Mouse (Mus musculus) right cerebral cortex, postnatal 36 days (tissue): ENCODE results near the gene Fgfr1op.

Source experiments
- DNase-seq, 2 experiments: peaks; one replicate each; pipeline ENCODE4 v3.0.0; 2022; ENCODE audit warnings: low spot score in 2 of 2, mixed read lengths in 1 of 2

Gene Fgfr1op

DNA sequence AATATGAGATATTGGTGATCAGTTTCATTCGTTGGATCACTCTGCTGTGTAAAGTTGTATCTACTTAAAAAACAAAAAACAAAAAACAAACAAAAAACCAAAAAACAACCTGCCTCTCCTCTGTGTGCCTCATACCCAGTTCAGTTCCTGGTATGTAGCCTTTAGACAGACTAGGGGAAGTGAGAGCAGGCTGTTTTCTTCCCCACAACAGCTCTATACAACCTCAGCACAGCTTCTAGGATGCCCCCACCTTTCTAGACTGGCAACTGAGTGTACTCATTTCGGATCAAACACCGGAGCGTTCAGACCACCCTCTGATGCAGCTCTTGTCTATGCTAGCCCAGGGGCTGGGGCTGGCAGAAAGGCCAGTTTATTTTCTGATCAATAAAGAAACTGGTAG is 60.4 kb downstream of the Fgfr1op start:
- no peak for DNase-seq

DNA sequence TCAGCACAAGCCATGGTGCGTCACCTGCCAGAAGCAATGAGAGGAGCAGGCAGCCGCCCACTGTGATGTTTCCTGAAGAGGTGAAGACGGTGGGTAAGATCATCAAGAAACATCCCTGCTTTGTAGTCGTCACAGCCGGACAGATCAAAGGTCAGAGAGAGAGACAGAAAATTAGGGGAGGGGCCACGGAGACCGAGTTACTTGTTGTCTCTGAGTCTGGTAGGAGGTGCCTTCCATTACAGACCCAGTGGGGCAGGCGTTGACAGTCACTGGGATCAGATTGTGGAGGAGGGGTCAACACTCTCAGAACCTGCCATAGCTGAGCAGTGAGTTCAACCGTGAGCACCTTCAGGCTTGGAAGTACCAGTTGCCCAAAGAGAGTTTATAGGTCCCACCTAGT is 63.3 kb downstream of the Fgfr1op start:
- DNase-seq, result no peak

DNA sequence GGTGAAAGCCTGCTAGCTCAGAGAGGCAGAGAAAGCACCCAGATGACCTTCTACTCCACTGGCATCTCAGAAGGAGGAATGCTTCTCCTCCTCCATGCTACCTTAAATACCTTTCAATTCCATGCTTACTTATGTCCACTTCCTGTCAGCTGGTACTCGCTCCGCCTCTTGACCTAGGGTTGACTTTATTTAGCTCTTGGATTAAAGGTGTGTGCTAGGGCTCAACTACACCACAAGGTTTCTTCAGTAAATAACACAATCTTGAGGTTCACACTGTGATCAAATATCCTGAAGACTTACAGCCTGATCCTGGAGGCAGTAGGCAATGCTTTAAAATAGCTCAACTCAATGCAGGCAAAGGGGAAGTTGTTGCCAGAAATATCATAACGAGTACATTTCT is 64.3 kb downstream of the Fgfr1op start:
- DNase-seq, result no peak

DNA sequence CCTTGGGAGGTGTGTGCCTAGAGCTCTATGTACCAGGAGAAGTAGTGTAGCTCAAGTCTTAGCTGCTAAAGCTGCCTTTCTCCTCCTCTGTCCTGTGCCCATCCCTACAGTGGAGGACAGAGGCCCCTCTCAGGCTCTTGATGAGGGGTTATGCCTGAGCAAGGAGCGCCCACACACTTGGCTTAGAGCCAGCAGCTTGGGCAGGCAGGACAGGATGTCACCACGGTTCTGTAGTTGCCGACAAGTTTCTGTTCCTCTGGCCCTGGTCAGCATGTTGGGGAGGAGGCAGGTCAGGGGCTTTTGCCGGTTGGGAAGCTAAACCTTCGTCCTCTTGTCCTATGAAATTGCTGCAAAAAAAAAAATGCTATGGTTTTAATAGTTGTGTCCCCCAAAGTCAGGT is 66.8 kb downstream of the Fgfr1op start:
- peak; percentile 22 to 40 for DNase-seq

DNA sequence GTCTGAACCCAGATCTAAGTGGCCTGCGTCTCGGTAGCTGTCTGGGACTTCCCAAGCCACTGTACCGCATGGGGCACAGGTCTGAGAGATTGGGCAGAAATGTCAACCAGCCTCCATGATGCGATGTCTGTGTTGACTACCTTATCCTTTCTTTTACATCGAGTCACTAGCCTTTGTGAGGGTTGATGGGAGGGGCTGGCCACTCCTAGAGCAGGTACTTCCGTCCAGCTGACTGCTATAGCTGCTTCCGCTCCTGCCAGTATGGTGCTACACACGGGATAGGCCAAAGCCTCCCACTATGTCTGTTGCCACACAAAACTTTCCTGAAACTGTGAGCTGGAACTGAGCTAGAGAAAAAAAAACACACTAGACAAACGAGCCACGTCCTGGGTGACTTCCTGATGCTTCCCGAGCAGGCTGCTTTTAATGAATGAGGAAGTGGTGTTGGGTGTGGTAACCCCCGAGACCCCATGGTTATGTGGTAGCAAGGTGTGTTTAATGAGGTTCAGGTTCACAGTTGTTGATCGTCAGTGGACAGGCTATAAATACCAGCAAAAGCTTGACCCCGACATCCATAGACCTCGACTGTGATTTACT is 68.4 kb downstream of the Fgfr1op start:
- DNase-seq, result no peak

DNA sequence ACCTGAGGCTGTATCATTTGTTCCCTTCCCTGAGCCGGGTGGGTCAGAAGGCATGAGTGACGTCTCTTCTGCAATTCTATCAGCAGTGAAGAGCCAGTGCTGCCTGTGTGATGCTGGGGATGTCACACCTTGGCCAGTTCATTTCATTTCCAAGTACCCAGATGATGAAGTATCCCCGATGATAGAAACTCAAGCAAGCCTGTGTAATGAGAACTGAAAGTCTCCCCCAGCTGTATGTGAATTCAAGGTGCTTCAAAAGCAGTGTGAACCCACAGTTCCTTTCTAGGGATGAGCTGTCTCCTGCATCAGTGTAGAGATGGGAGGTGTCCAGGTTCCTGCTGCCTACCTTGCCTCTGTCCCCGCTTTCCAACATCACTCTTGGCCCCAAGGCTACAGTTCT is 69.2 kb downstream of the Fgfr1op start:
- DNase-seq, result no peak

DNA sequence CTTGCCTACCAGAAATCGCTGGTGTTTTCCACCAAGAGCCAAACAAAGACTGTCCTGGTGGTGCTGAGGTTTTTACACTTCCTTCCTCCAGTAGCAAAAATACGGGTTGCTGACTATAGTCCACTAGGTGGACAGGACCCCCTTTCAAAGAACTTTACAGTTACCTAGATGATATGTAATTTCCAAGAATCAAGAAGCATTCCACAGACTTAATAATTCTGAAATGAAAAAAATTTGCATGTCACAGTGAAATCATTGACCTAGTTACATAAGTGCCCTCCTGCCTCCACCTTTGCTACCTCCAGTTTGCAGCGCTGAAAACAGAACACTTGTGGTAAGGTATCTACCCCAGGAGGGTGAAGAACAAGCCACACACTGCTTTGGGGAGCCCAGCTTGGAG is 70.4 kb downstream of the Fgfr1op start, which contains the start of gene Ccr6:
Gene Ccr6, plus strand, starts transcription at position 301 of the 400 bp plus-strand sequence.
- no peak for DNase-seq

DNA sequence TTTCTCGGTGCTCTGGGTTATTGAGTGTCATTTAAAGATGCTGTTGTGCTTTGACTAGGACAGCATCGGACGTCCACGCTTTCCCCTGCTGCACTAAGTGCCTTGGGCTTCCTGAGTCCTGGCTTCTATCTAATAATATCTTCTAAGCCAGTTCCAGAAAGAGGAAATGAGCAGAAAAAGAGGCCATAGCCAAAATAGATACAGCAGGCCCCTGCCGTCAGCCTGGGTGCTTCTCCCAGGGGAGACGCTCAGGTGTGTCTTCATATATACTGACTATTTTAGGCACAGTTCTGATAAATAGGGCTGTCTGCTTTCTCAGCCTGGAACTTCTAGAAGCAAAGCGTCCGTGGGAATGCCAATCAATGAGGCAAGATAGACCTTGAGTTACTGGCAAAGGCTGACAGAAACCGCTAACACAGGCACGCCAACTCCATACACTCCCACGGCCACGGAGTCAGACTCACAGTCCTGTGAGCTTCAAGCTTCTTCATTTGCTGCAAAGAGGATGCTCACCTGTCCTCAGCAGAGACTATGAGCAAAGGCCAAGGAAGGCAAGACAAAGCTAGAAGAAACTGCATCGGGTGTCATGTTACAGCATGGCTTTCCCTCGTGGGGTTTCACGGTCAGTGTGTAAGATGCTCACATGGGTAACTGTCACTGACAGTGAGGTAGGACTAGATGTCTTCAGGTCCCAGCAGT is 72.9 kb downstream of the Fgfr1op start:
- no peak for DNase-seq

DNA sequence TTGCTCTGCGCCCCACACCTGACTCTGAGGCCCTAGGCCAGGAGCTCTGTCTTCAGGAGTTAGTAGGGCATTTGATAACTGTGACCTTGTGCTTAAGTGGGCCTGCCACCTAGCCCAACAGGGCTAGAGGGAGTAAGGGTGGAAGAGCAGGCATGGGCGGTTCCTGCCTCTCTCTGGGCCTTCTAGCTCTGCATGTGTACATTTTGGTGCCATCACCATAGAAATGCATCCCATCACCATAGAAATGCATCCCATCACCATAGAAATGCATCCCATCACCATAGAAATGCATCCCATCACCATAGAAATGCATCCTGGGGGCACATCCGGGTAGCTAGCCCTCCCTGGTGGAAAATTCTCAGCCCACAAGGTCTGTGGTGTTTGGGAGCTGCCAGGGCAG is 74.3 kb downstream of the Fgfr1op start:
- no peak for DNase-seq

DNA sequence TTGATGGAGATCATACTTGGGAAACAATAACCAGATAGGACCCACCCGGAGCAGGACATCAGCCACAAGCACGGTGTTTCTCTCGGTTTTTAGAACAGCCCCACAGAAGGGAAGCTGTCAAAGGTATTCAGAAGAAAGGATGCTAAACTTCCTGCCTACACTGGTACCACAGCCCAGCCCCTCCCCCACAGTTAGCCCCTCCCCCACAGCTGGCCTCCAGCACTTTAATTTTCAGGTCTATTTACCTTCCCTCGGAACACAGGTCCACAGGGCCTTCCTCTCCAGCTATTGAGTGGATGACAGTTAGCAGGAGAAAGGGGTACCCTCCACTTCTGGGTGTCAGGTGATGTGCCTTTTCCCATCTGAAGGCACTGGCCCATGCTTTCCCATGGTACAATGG is 75.2 kb downstream of the Fgfr1op start:
- no peak for DNase-seq

DNA sequence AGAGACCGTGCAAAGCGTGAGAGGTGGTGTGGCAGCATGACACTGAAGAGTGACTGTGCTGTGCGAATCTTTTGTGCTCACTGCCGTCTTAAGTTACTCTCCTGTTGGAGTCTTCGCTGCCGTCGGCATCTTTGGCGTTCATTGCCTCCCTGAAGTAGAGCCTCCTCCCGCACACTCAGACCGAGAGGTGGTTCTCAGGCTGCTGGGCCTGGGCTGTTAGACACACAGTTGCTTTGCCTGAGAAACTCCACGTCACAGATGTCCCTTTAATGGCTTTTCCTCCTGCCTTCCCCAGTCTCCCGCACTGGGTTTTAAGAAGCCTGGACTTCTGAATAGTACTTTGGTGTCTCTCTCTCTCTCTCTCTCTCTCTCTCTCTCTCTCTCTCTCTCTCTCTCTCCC is 76.3 kb downstream of the Fgfr1op start:
- no peak for DNase-seq

DNA sequence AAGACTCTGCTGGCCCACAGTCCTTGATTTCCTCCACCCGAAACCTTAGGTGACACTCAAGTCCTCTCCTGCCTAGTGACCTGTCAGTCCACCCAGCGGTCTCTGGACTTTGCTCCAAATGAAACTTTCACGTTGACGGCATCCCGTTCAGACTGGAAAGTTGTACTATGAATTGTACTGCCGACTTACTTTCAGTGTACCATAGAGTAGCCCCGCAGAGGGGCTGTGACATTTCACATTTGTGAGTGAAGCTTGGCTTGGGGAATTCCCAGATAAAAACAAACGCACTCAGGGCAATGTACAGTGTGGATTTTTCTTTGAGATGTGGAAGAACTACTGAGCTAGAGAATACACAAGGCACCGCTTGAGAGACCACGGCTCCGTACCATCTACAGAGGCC is 76.9 kb downstream of the Fgfr1op start:
- no peak for DNase-seq

DNA sequence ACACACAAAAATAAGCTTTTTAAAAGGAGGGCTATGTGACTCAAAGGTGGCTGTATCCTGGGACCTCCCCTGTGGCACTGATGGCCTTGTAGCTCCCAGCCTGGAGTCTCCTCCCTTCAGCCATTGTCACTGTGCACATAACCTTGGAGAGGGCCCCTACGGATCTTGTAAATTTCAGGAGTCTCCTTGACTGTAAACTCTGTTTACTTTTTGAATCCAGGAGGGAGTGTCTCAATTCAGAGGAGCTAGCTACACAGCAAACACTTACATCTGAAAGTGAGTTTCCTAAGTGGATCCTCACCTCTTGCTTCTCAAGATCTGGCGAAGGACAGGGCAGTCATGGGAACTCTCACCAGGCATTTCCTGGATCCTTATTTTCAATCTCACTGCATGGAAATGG is 78.8 kb downstream of the Fgfr1op start:
- no peak for DNase-seq

DNA sequence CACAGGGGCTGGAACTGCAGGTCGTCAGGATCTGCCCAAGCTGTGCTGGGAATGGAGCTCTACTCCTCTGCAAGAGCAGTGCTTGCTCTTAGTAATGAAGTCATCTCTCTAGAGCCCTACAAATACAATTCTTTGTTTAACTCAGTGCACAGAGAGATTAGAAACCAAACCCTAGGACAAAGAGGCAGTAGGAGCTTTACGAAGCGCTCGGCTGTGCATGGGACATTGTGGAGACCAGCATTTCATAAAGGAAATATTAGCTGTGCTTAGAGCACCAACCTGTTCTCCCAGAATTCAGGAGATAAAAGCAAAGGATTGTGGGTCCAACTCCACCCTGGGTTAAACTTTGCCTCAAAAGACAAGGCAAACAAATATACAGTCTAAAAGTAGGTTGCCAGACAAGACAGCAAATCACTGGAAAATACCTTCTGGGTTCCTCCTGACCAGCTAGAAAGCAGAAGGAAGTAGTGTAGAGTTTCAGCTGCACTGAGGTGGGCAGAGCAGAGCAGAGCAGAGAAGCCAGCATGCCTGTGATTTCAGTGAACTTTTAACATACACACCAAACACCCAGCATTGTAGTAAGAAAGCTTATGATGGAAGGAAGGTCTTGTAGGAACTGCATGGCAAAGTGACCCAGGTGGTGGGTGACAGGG is 80.9 kb downstream of the Fgfr1op start:
- DNase-seq, result no peak
